Mouse (Mus musculus) small intestine, adult 2 months (tissue): ENCODE data around the gene Lrrn2. TPM values are rescaled to one million over a fixed set of nuclear protein-coding genes. Genes with fewer than 3 reads are reported as not detected.

ENCODE experiments used
- H3K27ac ChIP-seq: fragments of 200-500 bp; 2 replicates; pipeline ENCODE4 v1.5.1; 2012; ENCODE audit warnings: low read depth, low read length, control low read depth, inconsistent platforms; ENCODE audit not compliant: insufficient read depth
- H3K27me3 ChIP-seq: fragments of 200-500 bp; 2 replicates; pipeline ENCODE4 v1.6.1; 2012; ENCODE audit warnings: mild to moderate bottlenecking, moderate library complexity, low read length, inconsistent platforms; ENCODE audit not compliant: control insufficient read depth, insufficient read depth
- H3K36me3 ChIP-seq: fragments of 200-500 bp; 2 replicates; pipeline ENCODE4 v1.6.1; 2012; ENCODE audit warnings: mild to moderate bottlenecking, low read length, control low read depth, inconsistent platforms; ENCODE audit not compliant: control insufficient read depth, insufficient read depth
- H3K4me1 ChIP-seq: fragments of 200-500 bp; 2 replicates; pipeline ENCODE4 v1.6.1; 2012; ENCODE audit warnings: low read length, inconsistent platforms, mixed read lengths; ENCODE audit not compliant: control insufficient read depth, insufficient read depth, insufficient read length
- H3K4me3 ChIP-seq: fragments of 200-500 bp; 2 replicates; pipeline ENCODE4 v1.5.1; 2012; ENCODE audit warnings: low read depth, mild to moderate bottlenecking, control low read depth, inconsistent platforms, low read length, moderate library complexity
- CTCF ChIP-seq: fragments of 200-500 bp; IDR thresholded peaks from 2 replicates; pipeline ENCODE4 v1.5.1; 2012; ENCODE audit warnings: low read depth, mild to moderate bottlenecking, control low read depth, inconsistent platforms, low read length, moderate library complexity, mixed read lengths; ENCODE audit not compliant: insufficient replicate concordance, insufficient read length; ENCODE audit errors: extremely low read depth
- POLR2A ChIP-seq: fragments of 200-500 bp; IDR thresholded peaks from 2 replicates; pipeline ENCODE4 v1.6.1; 2012; ENCODE audit warnings: low read depth, mild to moderate bottlenecking, control low read depth, inconsistent platforms, low read length, moderate library complexity
- WGBS: fragments of 180-500 bp; shearing (Covaris S2); methylation state at CpG from one replicate; pipeline ENCODE4 v1.1.7; 2018; 5-methylcytosine and 5-hydroxymethylcytosine counted together
- polyA plus RNA-seq: library from polyadenylated mRNA; depleted of rRNA; stranded (reverse); fragments of >200 nt; gene quantifications from 2 replicates; pipeline ENCODE4 v1.2.3, GENCODE M21; 2012; rRNA removed

Gene Lrrn2
- polyA plus RNA-seq, result 1.1 and 1.4 TPM in 2 replicates

DNA sequence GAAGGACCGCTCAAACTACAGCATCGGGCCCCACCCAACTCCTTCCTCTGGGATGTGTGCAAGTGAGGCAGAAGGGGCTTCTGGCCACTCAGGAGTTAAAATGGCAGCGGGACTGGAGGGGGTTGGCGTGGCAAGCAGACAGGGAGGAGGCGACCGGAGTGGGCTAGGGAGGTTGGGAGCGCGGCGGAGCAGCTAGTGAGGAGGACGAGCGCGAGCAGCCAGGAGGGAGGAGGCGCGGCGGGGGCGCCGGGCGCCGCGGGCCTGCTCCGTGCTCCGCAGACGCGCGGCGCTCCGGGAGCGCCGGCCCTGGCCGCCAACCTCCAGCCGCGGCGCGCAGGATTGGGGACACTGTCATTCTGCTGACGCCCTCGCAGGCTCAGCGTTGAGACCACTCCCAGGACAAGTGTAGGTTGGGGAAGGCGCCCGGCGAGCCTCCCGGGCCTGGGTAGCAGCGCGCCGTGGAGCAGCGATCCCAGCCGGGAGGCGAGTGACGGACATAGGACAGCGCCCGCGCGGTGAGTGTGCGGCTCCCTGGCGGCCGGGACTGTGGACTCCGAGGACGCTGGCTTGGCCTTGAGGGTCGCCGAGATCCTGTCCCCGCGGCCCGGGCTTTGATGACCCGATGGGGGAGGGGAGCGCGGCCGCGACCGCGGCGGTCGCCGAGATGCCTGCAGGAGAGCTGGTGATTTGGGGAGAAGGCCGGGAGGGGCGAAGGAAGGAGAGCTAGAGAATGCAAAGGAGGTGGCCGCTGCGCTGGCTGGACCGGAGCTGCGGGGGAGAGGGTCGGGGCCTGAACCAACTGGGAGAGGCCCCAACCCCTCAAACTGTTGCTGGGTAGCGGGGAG is at the start of gene Lrrn2:
Gene Lrrn2 (plus strand): TSS at position 113 of the 845 bp plus-strand sequence.
- 2% methylated on average over 78 of the region's 80 CpGs for WGBS
- Histone ChIP-seq H3K36me3 (no peaks in the 10 kb centered on the region), H3K4me1 (no peaks in the 10 kb centered on the region; the same call in 1 of the 2 replicates), H3K27me3 (peaks cover 25% of the 10 kb centered on the region), H3K27ac (no peak within 1 kb of the TSS), H3K4me3 (peak within 1 kb of the TSS; percentile 50)
- TF ChIP-seq CTCF (no peak), POLR2A (no peak)

DNA sequence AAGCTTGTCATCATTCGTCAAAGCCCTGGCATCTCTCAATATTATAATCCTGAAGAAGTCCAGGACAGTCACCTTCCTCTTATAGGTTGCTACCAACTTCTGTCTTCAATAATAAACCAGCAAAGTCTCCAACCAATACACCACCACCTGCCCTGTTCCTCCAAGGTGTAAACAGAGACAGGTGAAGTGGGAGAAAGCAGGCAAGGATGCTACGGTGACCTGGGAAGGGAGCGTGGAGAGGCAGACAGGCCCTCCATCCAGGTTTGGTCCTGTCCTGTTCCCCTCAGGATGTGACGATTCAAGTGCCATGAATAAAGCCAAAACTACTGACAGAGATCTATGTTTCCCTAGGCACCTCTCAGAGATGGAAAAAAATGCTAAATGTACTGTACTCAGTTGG is 48.1 kb upstream of the Lrrn2 start:
- Histone ChIP-seq H3K27me3 (no peaks in the 10 kb centered on the region), H3K27ac (no peak overlapping the region), H3K36me3 (no peaks in the 10 kb centered on the region), H3K4me3 (no peak overlapping the region), H3K4me1 (no peaks in the 10 kb centered on the region)
- TF ChIP-seq CTCF (no peak), POLR2A (no peak)
- 85% methylated on average over 4 of the region's 4 CpGs for WGBS

DNA sequence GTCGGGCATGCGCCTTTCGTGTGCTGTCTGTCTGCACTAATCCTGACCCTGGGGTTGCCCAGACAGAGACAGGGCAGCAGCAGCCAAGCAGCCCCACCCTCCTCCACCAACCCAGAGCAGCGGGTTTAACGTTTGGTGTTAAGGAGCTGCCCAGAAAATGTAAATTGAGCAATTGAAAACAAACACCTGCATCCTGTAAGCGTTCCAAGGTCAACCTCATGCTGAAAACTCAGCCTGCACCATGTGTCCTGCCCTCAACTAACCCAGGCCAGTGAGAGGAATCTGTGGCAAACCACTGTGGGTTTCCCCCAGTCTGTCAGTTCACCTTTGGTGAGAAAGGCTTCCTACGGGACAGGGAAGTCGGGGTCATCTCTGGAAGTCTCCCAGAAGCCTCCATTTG is 46.0 kb upstream of the Lrrn2 start:
- Histone ChIP-seq H3K36me3 (no peaks in the 10 kb centered on the region), H3K4me1 (no peaks in the 10 kb centered on the region), H3K27ac (no peak overlapping the region), H3K4me3 (no peak overlapping the region), H3K27me3 (no peaks in the 10 kb centered on the region)
- TF ChIP-seq POLR2A (no peak), CTCF (no peak)
- 27% methylated on average over 8 of the region's 8 CpGs for WGBS

DNA sequence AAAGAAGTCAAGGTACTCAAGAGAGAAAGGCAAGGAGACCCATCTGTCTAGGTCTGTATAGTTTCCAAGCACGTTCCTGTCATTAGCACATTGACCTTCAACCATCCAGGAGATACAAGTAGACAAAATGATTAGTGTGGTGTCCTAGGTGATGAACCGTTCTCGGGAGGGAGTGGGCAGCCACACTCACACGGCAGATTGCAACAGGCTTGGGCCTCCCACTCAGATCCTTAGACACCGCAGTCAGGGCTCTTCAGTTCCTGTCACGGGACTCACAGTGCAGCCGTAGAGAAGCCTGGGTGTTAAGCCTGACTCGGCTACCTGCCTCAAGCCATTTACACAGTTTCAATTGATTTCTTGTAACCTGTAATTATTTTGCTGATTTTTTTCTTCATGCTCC is 43.2 kb upstream of the Lrrn2 start:
- Histone ChIP-seq H3K36me3 (no peaks in the 10 kb centered on the region), H3K4me1 (no peaks in the 10 kb centered on the region), H3K4me3 (no peak overlapping the region), H3K27ac (no peak overlapping the region), H3K27me3 (no peaks in the 10 kb centered on the region)
- 72% methylated on average over 8 of the region's 8 CpGs for WGBS
- TF ChIP-seq CTCF (no peak), POLR2A (no peak)

DNA sequence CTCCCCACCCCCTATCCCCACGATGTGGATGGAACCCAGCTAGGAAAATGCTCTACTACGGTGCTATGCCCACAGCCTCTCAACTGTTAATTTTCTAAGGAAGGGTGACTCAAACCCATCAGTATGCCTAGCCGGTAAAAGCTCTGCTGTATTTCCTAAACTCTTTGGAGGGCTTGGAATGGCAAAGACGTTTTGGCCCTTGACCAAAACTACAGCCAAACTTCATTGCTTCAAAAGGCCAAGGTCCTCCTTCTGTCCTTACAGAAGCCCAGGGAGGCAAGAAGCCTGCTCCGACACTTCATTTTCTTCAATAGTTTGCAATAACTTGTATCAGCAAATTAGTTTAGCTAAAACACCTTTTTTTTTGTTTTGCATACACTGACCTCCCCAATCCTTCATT is 42.4 kb upstream of the Lrrn2 start:
- Histone ChIP-seq H3K4me1 (no peaks in the 10 kb centered on the region), H3K36me3 (no peaks in the 10 kb centered on the region), H3K27me3 (no peaks in the 10 kb centered on the region), H3K27ac (no peak overlapping the region), H3K4me3 (no peak overlapping the region)
- TF ChIP-seq CTCF (no peak), POLR2A (no peak)
- WGBS, result 71% methylated on average over 5 of the region's 5 CpGs

DNA sequence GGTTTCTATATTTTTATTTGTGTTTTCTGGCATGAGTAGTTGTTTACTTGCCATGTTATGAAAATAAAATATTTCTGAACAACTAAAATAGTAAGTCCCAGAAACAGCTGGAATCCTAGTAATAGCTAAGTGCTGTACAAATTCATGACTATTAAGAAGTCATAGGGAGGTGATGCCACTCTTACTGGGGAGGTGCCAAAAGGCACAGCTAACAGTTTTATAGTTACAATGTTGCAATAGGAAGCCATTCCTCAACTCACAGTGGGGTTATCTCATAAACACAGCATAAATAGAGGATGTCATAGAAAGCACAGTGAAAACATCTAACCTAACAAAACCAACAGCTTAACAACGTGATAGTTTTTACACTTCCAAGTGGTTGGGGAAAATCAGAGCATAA is 41.7 kb upstream of the Lrrn2 start:
- no peak for TF ChIP-seq POLR2A
- TF ChIP-seq CTCF, result no peak
- Histone ChIP-seq H3K27ac (no peak overlapping the region), H3K4me3 (no peak overlapping the region), H3K27me3 (no peaks in the 10 kb centered on the region), H3K4me1 (no peaks in the 10 kb centered on the region), H3K36me3 (no peaks in the 10 kb centered on the region)
- 73% methylated on average over 1 of the region's 1 CpGs for WGBS

DNA sequence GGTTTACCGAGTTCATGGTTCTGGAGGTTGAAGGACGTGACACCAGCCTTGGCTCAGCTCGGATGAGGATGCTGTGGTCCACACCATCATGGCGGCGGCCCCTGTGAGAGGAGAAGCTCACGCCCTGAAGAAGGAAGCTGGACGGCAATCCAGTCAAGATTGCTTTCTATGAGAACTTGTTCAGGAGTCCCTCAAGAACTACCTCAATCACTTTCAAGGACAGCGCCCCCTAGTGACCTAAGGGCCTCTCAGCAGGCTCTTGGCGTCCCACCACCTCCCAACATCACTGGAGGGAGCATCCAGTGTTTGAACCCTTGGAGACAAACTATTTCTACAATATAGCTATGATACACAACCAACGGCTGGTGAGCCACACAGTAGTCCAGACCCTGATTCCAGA is 36.5 kb upstream of the Lrrn2 start:
- Histone ChIP-seq H3K36me3 (no peaks in the 10 kb centered on the region), H3K27ac (no peak overlapping the region), H3K4me1 (no peaks in the 10 kb centered on the region), H3K27me3 (no peaks in the 10 kb centered on the region), H3K4me3 (no peak overlapping the region)
- WGBS, result 80% methylated on average over 10 of the region's 10 CpGs
- TF ChIP-seq CTCF (peak; percentile 14; the same call in 1 of the 2 replicates), POLR2A (no peak)
